Mouse (Mus musculus): ENCODE results near the gene Itga4.

GRCm38 (mm10) chr2:79271838-79272237 is 16.6 kb downstream of the Itga4 start:
- TF ChIP-seq CTCF (IDR thresholded peaks at IDR 0.05; ENCODE audit: extremely low read depth, insufficient read depth, insufficient read length, insufficient replicate concordance), result no peak
- no peak for TF ChIP-seq POLR2A (IDR thresholded peaks at IDR 0.05; ENCODE audit: low read depth, low read length)

Measured in spleen, adult 2 months (tissue).